Mouse (Mus musculus): ENCODE results near the gene Map1b. TPM values are rescaled to one million over a fixed set of nuclear protein-coding genes. Genes with fewer than 3 reads are reported as not detected.
A peak's percentile ranks its signal among the peaks of the same experiment; 100 is the strongest.

The Map1b gene
- polyA plus RNA-seq, 1 experiment from 2014 or later: 116 TPM

DNA sequence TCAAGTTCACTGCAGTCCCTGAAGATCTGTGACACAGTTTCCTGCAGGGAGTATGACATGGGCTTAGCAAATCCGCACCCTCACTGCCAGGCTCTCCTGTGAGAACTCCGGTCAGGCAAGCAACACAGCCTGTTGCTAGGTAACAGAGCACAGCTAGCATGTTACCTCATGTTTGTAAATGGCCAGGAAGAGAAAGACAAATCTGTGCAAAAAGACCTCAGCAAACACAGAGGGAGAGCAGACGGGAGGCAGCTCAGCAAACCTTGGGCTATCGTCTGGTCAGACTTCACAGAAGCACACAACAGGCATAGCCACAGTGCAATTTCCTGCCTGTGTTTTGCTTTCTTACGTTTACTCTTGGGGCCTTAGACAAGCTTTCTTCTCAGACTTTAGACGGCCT, 40.9 kb downstream of the Map1b start:
- H3K36me3 ChIP-seq: no peaks in the 10 kb centered on the region
- H3K9me3 ChIP-seq: no peaks in the 10 kb centered on the region
- H3K4me3 ChIP-seq (replicated peaks): no peak overlapping the region
- H3K9ac ChIP-seq: no peak overlapping the region
- no peak overlapping the region for H3K27ac ChIP-seq
- H3K27me3 ChIP-seq (replicated peaks): no peaks in the 10 kb centered on the region
- H3K4me1 ChIP-seq (replicated peaks): peaks cover 11% of the 10 kb centered on the region
- 0 out of 2 replicates have a peak overlapping the region, but pooled peaks have one; percentile 7 for H3K4me2 ChIP-seq (replicated peaks)
- WGBS: 6% methylated on average over 6 of the region's 6 CpGs
- peak; percentile 83 for ATAC-seq

- Histone ChIP-seq H3K9ac (no peak overlapping the region), H3K27ac (no peak overlapping the region), H3K9me3 (no peaks in the 10 kb centered on the region), H3K36me3 (no peaks in the 10 kb centered on the region), H3K4me2 (replicated peaks) (no peak overlapping the region), H3K4me3 (replicated peaks) (no peak overlapping the region), H3K27me3 (replicated peaks) (no peaks in the 10 kb centered on the region), H3K4me1 (replicated peaks) (peaks cover 11% of the 10 kb centered on the region)
- WGBS: 12% methylated on average over 5 of the region's 5 CpGs
- ATAC-seq: 0 out of 2 replicates have a peak, but pooled peaks have one; percentile 12
Observed at GRCm38 (mm10) chr13:99475033-99475432, 41.3 kb downstream of the Map1b start.

GRCm38 (mm10) chr13:99474108-99474507, 42.2 kb downstream of the Map1b start:
- H3K9ac ChIP-seq: no peak overlapping the region
- H3K4me1 ChIP-seq (replicated peaks): peaks cover 11% of the 10 kb centered on the region
- no peaks in the 10 kb centered on the region for H3K27me3 ChIP-seq (replicated peaks)
- no peak for ATAC-seq
- no peaks in the 10 kb centered on the region for H3K9me3 ChIP-seq
- no peak overlapping the region for H3K27ac ChIP-seq
- WGBS: 91% methylated on average over 7 of the region's 7 CpGs
- no peak overlapping the region for H3K4me2 ChIP-seq (replicated peaks)
- no peak overlapping the region for H3K4me3 ChIP-seq (replicated peaks)
- H3K36me3 ChIP-seq: no peaks in the 10 kb centered on the region

GRCm38 (mm10) chr13:99472028-99472427, 44.3 kb downstream of the Map1b start:
- Histone ChIP-seq H3K36me3 (no peaks in the 10 kb centered on the region), H3K27me3 (replicated peaks) (no peaks in the 10 kb centered on the region), H3K9me3 (no peaks in the 10 kb centered on the region), H3K4me2 (replicated peaks) (no peak overlapping the region), H3K9ac (no peak overlapping the region), H3K4me1 (replicated peaks) (peaks cover 11% of the 10 kb centered on the region), H3K27ac (no peak overlapping the region), H3K4me3 (replicated peaks) (no peak overlapping the region)
- ATAC-seq: no peak
- WGBS: 87% methylated on average over 9 of the region's 9 CpGs

DNA sequence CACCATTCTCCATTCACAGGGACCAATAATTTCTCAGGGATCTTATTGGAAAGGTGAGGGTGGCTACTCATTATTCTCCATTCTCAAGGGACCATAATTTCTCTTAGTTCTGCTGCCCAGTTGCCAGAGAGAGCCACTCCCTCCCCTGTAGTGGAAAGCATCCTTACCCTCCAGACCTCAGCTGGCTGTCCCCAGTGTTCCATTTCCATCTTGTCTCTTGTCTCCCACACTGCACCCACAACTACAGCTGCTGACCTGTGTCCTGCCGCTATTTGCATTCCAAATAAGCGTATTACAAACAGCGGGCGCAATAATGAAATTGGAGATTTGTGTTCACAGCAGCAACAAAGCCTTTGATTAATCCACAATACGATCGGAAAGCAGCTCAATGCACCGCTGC, 46.3 kb downstream of the Map1b start:
- ATAC-seq: no peak
- H3K36me3 ChIP-seq: no peaks in the 10 kb centered on the region
- no peak overlapping the region for H3K9ac ChIP-seq
- H3K27me3 ChIP-seq (replicated peaks): no peaks in the 10 kb centered on the region
- H3K4me3 ChIP-seq (replicated peaks): no peak overlapping the region
- H3K27ac ChIP-seq: no peak overlapping the region
- H3K4me1 ChIP-seq (replicated peaks): peaks cover 4% of the 10 kb centered on the region
- 92% methylated on average over 7 of the region's 7 CpGs for WGBS
- H3K9me3 ChIP-seq: no peaks in the 10 kb centered on the region
- no peak overlapping the region for H3K4me2 ChIP-seq (replicated peaks)

DNA sequence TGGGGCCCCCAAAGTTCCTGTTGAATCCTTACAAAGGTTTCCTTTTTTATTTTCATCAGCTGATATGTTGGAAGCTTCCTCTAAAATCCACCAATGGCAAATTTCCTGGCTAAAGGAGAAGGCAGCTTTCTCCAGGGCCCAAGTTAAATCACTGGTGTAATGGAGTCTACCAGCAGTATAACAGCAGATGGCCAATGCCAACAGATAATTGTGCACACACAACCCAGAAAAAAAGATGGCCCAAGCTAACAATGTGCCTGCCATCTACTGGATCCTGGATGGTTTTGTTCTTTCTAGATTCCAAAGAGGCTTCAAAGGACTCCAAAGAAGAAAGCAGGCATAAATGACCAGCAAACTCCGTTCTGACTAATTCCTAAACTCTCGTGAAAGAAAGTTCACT, 48.1 kb downstream of the Map1b start:
- Histone ChIP-seq H3K27ac (no peak overlapping the region), H3K4me2 (replicated peaks) (no peak overlapping the region), H3K9me3 (no peaks in the 10 kb centered on the region), H3K4me1 (replicated peaks) (no peaks in the 10 kb centered on the region; the same call in 1 of the 2 replicates), H3K4me3 (replicated peaks) (no peak overlapping the region), H3K27me3 (replicated peaks) (no peaks in the 10 kb centered on the region), H3K36me3 (no peaks in the 10 kb centered on the region), H3K9ac (no peak overlapping the region)
- no peak for ATAC-seq
- 96% methylated on average over 2 of the region's 2 CpGs for WGBS

DNA sequence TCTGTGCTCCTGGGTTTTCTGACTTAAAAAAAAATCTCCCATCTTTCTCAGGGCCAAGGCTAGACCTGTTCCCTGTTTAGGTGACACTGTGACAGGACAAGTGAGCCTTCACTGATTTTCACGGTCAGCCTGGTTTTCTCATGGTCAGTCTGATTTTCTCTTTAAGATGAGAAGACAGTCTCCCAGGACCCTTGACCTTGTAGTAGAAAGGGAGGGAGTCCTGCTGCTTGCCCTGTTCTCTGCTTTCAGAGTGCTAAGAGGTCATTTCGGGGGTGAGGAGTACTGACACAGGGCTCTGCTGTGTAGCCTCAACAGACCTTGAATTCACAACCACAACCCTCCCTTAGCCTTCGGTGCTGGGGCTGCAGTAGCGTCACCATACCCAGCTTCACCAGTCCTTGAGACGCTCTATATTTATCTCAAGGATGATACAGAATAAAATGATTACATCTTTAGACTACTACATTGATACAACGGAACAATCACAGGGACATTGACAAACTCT, 49.5 kb downstream of the Map1b start:
- no peaks in the 10 kb centered on the region; the same call in 1 of the 2 replicates for H3K4me1 ChIP-seq (replicated peaks)
- no peak overlapping the region for H3K9ac ChIP-seq
- no peaks in the 10 kb centered on the region for H3K9me3 ChIP-seq
- 56% methylated on average over 6 of the region's 6 CpGs for WGBS
- H3K27me3 ChIP-seq (replicated peaks): no peaks in the 10 kb centered on the region
- no peak overlapping the region for H3K27ac ChIP-seq
- H3K4me2 ChIP-seq (replicated peaks): no peak overlapping the region
- no peak overlapping the region for H3K4me3 ChIP-seq (replicated peaks)
- no peak for ATAC-seq
- no peaks in the 10 kb centered on the region for H3K36me3 ChIP-seq

DNA sequence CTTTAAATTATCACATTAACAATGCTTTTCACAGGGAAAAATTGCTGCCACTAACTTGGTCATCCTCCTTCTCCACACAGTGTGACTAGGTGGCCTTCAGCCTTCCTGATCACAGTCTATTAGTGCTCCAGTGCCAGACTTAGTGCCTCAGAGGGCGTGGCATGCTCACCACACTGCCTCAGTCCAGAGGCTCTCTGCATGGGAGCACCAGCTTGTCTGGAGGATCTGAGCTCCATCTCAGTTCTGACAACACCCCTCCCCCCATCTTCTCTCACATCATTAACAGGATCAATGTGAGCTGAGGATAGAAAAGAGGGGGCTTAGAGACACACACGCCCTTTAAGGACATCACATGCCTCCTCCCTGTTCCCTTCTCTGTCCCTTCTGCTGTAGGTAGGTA, 50.3 kb downstream of the Map1b start:
- Histone ChIP-seq H3K27ac (no peak overlapping the region), H3K4me3 (replicated peaks) (no peak overlapping the region), H3K36me3 (no peaks in the 10 kb centered on the region), H3K9ac (no peak overlapping the region), H3K4me2 (replicated peaks) (no peak overlapping the region), H3K27me3 (replicated peaks) (no peaks in the 10 kb centered on the region), H3K9me3 (no peaks in the 10 kb centered on the region), H3K4me1 (replicated peaks) (no peaks in the 10 kb centered on the region; the same call in 1 of the 2 replicates)
- ATAC-seq: no peak
- 73% methylated on average over 2 of the region's 2 CpGs for WGBS

- Histone ChIP-seq H3K36me3 (no peaks in the 10 kb centered on the region), H3K4me2 (replicated peaks) (no peak overlapping the region), H3K4me1 (replicated peaks) (no peaks in the 10 kb centered on the region; the same call in 1 of the 2 replicates), H3K27me3 (replicated peaks) (no peaks in the 10 kb centered on the region), H3K9me3 (no peaks in the 10 kb centered on the region), H3K27ac (no peak overlapping the region), H3K4me3 (replicated peaks) (no peak overlapping the region), H3K9ac (no peak overlapping the region)
- ATAC-seq: no peak
- WGBS: 73% methylated on average over 4 of the region's 4 CpGs
Observed at GRCm38 (mm10) chr13:99464551-99464950, 51.8 kb downstream of the Map1b start.

GRCm38 (mm10) chr13:99461886-99462285, 54.5 kb downstream of the Map1b start:
- WGBS: 91% methylated on average over 4 of the region's 4 CpGs
- no peaks in the 10 kb centered on the region for H3K4me1 ChIP-seq (replicated peaks)
- no peak overlapping the region for H3K9ac ChIP-seq
- no peak overlapping the region for H3K4me2 ChIP-seq (replicated peaks)
- H3K4me3 ChIP-seq (replicated peaks): no peak overlapping the region
- H3K9me3 ChIP-seq: no peaks in the 10 kb centered on the region
- no peak overlapping the region for H3K27ac ChIP-seq
- H3K27me3 ChIP-seq (replicated peaks): no peaks in the 10 kb centered on the region
- no peaks in the 10 kb centered on the region for H3K36me3 ChIP-seq
- no peak for ATAC-seq

DNA sequence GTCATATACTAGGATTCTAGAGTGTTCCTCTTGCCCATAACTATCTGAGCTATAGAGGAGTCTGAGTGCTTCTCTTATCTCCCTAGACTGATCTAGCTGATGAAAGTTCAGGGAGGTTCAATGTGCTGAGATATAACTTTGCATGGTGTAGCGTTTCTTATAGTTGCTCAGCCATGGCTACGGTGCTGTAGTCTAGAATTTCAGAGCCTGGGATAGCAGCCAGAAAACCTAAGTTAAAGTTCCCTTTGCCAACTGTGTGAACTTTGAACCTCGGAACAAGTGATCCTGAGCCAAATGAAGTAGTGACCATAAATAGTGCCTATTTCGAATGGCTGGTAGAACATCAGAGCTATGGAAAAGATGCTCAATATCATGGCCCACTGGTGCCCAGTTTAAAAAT, 56.7 kb downstream of the Map1b start:
- Histone ChIP-seq H3K36me3 (no peaks in the 10 kb centered on the region), H3K27ac (no peak overlapping the region), H3K27me3 (replicated peaks) (no peaks in the 10 kb centered on the region), H3K4me3 (replicated peaks) (no peak overlapping the region), H3K4me2 (replicated peaks) (no peak overlapping the region), H3K9me3 (no peaks in the 10 kb centered on the region), H3K4me1 (replicated peaks) (no peaks in the 10 kb centered on the region), H3K9ac (no peak overlapping the region)
- no peak for ATAC-seq
- 84% methylated on average over 4 of the region's 4 CpGs for WGBS

GRCm38 (mm10) chr13:99458658-99459386, 57.5 kb downstream of the Map1b start:
- 0 out of 2 replicates have a peak, but pooled peaks have one; percentile 39 for ATAC-seq
- no peak overlapping the region for H3K4me3 ChIP-seq (replicated peaks)
- H3K4me1 ChIP-seq (replicated peaks): no peaks in the 10 kb centered on the region
- H3K9ac ChIP-seq: no peak overlapping the region
- WGBS: 74% methylated on average over 12 of the region's 12 CpGs
- no peaks in the 10 kb centered on the region for H3K36me3 ChIP-seq
- no peak overlapping the region for H3K27ac ChIP-seq
- no peaks in the 10 kb centered on the region for H3K9me3 ChIP-seq
- H3K27me3 ChIP-seq (replicated peaks): no peaks in the 10 kb centered on the region
- no peak overlapping the region for H3K4me2 ChIP-seq (replicated peaks)

DNA sequence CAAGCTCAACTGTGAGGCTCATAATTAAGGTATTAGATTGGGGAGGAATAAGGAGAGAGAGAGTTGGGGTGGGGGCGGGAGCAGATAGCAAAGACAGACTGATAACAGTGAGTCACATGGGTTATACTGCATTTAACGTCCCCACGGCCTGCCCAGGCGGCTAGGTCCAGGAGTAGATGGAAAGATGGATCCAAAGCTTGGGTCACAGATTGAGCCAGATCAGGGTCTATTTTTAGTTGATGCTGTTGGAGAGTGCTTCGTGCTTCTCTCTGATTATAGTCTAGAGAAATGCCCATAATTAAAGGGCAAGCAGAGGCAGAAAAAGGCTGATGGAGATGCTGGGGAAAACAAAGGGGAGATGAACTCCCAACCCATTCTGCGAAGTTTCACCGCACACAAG, 61.4 kb downstream of the Map1b start:
- Histone ChIP-seq H3K9ac (no peak overlapping the region), H3K9me3 (no peaks in the 10 kb centered on the region), H3K27ac (no peak overlapping the region), H3K4me2 (replicated peaks) (no peak overlapping the region), H3K27me3 (replicated peaks) (no peaks in the 10 kb centered on the region), H3K36me3 (no peaks in the 10 kb centered on the region), H3K4me3 (replicated peaks) (no peak overlapping the region), H3K4me1 (replicated peaks) (no peaks in the 10 kb centered on the region)
- 86% methylated on average over 7 of the region's 7 CpGs for WGBS
- ATAC-seq: no peak

All from intestine, embryonic 15.5 days (tissue).